15 mouse cellular contexts compared by ENCODE assay signal in genomic region chr4:141602523-141603223, GRCm38 (mm10). TPM values are rescaled to one million over a fixed set of nuclear protein-coding genes. Genes with fewer than 3 reads are reported as not detected.
A peak's percentile ranks its signal among the peaks of the same experiment; 100 is the strongest.
DNase-seq lines count a peak whose midpoint lies in the region; ATAC-seq and TF ChIP-seq lines count a peak whose summit lies in the region.
"Had no signal": no experiment of that assay in that cellular context is flagged by ENCODE, and none has a peak within 500 bp of the region (broad histone marks: within the 10 kb centered on the region; RNA-seq: fewer than 3 reads in every experiment).

No protein-coding gene starts in this region.

- H3K4me3 ChIP-seq in kidney, adult 2 months (ENCODE audit: insufficient read depth, low read depth, low read length) = no peak overlapping the region
- no peak overlapping the region for H3K4me3 ChIP-seq in heart, embryonic 12.5 days
- no peak overlapping the region for H3K4me3 ChIP-seq in forebrain, embryonic 10.5 days
- H3K4me3 ChIP-seq: embryonic facial prominence, embryonic 13.5 days; limb, embryonic 12.5 days; neural tube, embryonic 12.5 days had no signal

- H3K9me3 ChIP-seq in heart, embryonic 12.5 days (replicated peaks) = no peaks in the 10 kb centered on the region
- no peaks in the 10 kb centered on the region for H3K9me3 ChIP-seq in forebrain, embryonic 10.5 days
- H3K9me3 ChIP-seq: embryonic facial prominence, embryonic 13.5 days; limb, embryonic 12.5 days; neural tube, embryonic 12.5 days had no signal

- DNase-seq in kidney, adult 2 months = peak; percentile 60
- no peak for DNase-seq in kidney, adult 11 months
- peak; percentile 65 for DNase-seq in ZHBTc4 (ENCODE audit: low read depth, low spot score)
- peak; percentile 51 to 66 for DNase-seq in kidney, postnatal 25 days
- DNase-seq in forebrain, embryonic 10.5 days (ENCODE audit: extremely low spot score, low spot score) = no peak
- DNase-seq in natural killer cell, adult 2 months (ENCODE audit: low spot score in 2 of 2) = no peak
- DNase-seq: layer of hippocampus, adult 9-11 months; right cerebral cortex, postnatal 14 days had no signal

- ATAC-seq in heart, embryonic 12.5 days (ENCODE audit: insufficient number of reproducible peaks, low FRiP score) = peak; percentile 36
- no peak for ATAC-seq in CD4-positive, CD25-positive, alpha-beta regulatory T cell, adult 4 months

- no peak overlapping the region for H3K4me2 ChIP-seq in heart, embryonic 12.5 days
- H3K4me2 ChIP-seq: embryonic facial prominence, embryonic 13.5 days; limb, embryonic 12.5 days; neural tube, embryonic 12.5 days had no signal

- peak overlapping the region; percentile 70 for H3K27ac ChIP-seq in kidney, adult 2 months (ENCODE audit: insufficient read depth, low read depth, low read length)
- peak overlapping the region; percentile 74 for H3K27ac ChIP-seq in heart, embryonic 12.5 days (ENCODE audit: poor library complexity, severe bottlenecking)
- no peak overlapping the region for H3K27ac ChIP-seq in forebrain, embryonic 10.5 days
- H3K27ac ChIP-seq: embryonic facial prominence, embryonic 13.5 days; limb, embryonic 12.5 days; neural tube, embryonic 12.5 days had no signal

- H3K9ac ChIP-seq in heart, embryonic 12.5 days = no peak overlapping the region
- H3K9ac ChIP-seq: embryonic facial prominence, embryonic 13.5 days; limb, embryonic 12.5 days; neural tube, embryonic 12.5 days had no signal

- peaks cover 38% of the 10 kb centered on the region for H3K4me1 ChIP-seq in kidney, adult 2 months (ENCODE audit: control insufficient read depth, insufficient read depth, low read length)
- H3K4me1 ChIP-seq in heart, embryonic 12.5 days (replicated peaks) = peaks cover 53% of the 10 kb centered on the region
- peaks cover 37% of the 10 kb centered on the region for H3K4me1 ChIP-seq in forebrain, embryonic 10.5 days

- H3K36me3 ChIP-seq in kidney, adult 2 months (ENCODE audit: control insufficient read depth, insufficient read depth, low read length) = no peaks in the 10 kb centered on the region
- H3K36me3 ChIP-seq in heart, embryonic 12.5 days = no peaks in the 10 kb centered on the region
- no peaks in the 10 kb centered on the region for H3K36me3 ChIP-seq in forebrain, embryonic 10.5 days (replicated peaks)
- H3K36me3 ChIP-seq: embryonic facial prominence, embryonic 13.5 days; limb, embryonic 12.5 days; neural tube, embryonic 12.5 days had no signal

- no peaks in the 10 kb centered on the region; the same call in 1 of the 2 replicates for H3K27me3 ChIP-seq in kidney, adult 2 months (replicated peaks; ENCODE audit: control insufficient read depth, insufficient read depth, low read length)
- no peaks in the 10 kb centered on the region for H3K27me3 ChIP-seq in heart, embryonic 12.5 days (replicated peaks)
- peaks cover 44% of the 10 kb centered on the region for H3K27me3 ChIP-seq in forebrain, embryonic 10.5 days (ENCODE audit: poor library complexity, severe bottlenecking)
- H3K27me3 ChIP-seq: CH12.LX; embryonic facial prominence, embryonic 13.5 days; limb, embryonic 12.5 days had no signal

- 56% methylated on average over 11 of the region's 11 CpGs for WGBS in kidney, adult 2 months
- 50% methylated on average over 11 of the region's 11 CpGs for WGBS in heart, embryonic 12.5 days
- 79% methylated on average over 11 of the region's 11 CpGs for WGBS in forebrain, embryonic 10.5 days

- TF ChIP-seq CTCF in kidney, adult 2 months (conservative IDR thresholded peaks at IDR 0.05; ENCODE audit: insufficient read depth, insufficient read length, low read depth, low read length) = no peak

- TF ChIP-seq POLR2A in kidney, adult 2 months (IDR thresholded peaks at IDR 0.05; ENCODE audit: low read depth, low read length) = no peak

RNA-seq across cellular contexts. Expression of gene Fblim1, which starts 3.2 kb away (rescaled TPM):
- 10.2 and 10.5 TPM in 2 replicates for polyA plus RNA-seq in kidney, adult 2 months (2012; rRNA removed)
- polyA plus RNA-seq in heart, embryonic 12.5 days (2016; fragmentation: Nextera tagmentation; extraction: Ambion mirVana) = 70.1 and 70.6 TPM in 2 replicates
- polyA plus RNA-seq in forebrain, embryonic 10.5 days (2016; fragmentation: Nextera tagmentation; extraction: Ambion mirVana) = 23.2 and 30.1 TPM in 2 replicates
- polyA plus RNA-seq in CD4-positive, CD25-positive, alpha-beta regulatory T cell, adult 4 months (2017; shearing (Covaris generic)) = under 1 TPM in 1 of 2 experiments, not detected in 1; 0.13 TPM

RNA-seq across cellular contexts. Expression of gene Tmem82, which starts 15.8 kb away (rescaled TPM):
- 29.0 and 32.3 TPM in 2 replicates for polyA plus RNA-seq in kidney, adult 2 months (2012; rRNA removed)
- 0.19 and 0.37 TPM in 2 replicates for polyA plus RNA-seq in heart, embryonic 12.5 days (2016; fragmentation: Nextera tagmentation; extraction: Ambion mirVana)
- 0.86 and 1.0 TPM in 2 replicates for polyA plus RNA-seq in forebrain, embryonic 10.5 days (2016; fragmentation: Nextera tagmentation; extraction: Ambion mirVana)
- polyA plus RNA-seq in CD4-positive, CD25-positive, alpha-beta regulatory T cell, adult 4 months (2017; shearing (Covaris generic)) = not detected

RNA-seq across cellular contexts. Expression of gene Slc25a34, which starts 20.9 kb away (rescaled TPM):
- 30.1 and 33.8 TPM in 2 replicates for polyA plus RNA-seq in kidney, adult 2 months (2012; rRNA removed)
- polyA plus RNA-seq in heart, embryonic 12.5 days (2016; fragmentation: Nextera tagmentation; extraction: Ambion mirVana) = 0.21 and 0.24 TPM in 2 replicates
- polyA plus RNA-seq in forebrain, embryonic 10.5 days (2016; fragmentation: Nextera tagmentation; extraction: Ambion mirVana) = not detected in 2 replicates
- not detected for polyA plus RNA-seq in CD4-positive, CD25-positive, alpha-beta regulatory T cell, adult 4 months (2017; shearing (Covaris generic))
- polyA plus RNA-seq: embryonic facial prominence, embryonic 13.5 days; hindbrain, embryonic 11.5 days; limb, embryonic 12.5 days; neural tube, embryonic 12.5 days had no signal

Comparison
In these comparisons a context has a peak if more than half of its experiments do, and no peak if none do; other contexts are left out.
1. DNase-seq: peak in kidney, adult 2 months (single experiment), ZHBTc4 (single experiment) and kidney, postnatal 25 days (2 of 2); none in kidney, adult 11 months (single experiment), forebrain, embryonic 10.5 days (single experiment) and natural killer cell, adult 2 months (0 of 2).
2. RNA of gene Tmem82, which starts 15.8 kb away (polyA plus RNA-seq): 29.0 to 32.3 TPM in kidney, adult 2 months; 0.86 to 1.0 TPM in forebrain, embryonic 10.5 days, 0.19 to 0.37 TPM in heart, embryonic 12.5 days and not detected in CD4-positive, CD25-positive, alpha-beta regulatory T cell, adult 4 months; every median in the first group is over 10 times any median in the second.
3. RNA of gene Slc25a34, which starts 20.9 kb away (polyA plus RNA-seq): 30.1 to 33.8 TPM in kidney, adult 2 months; 0.21 to 0.24 TPM in heart, embryonic 12.5 days, not detected in CD4-positive, CD25-positive, alpha-beta regulatory T cell, adult 4 months and not detected in forebrain, embryonic 10.5 days; every median in the first group is over 10 times any median in the second.